Mouse (Mus musculus): ENCODE measurements at regions not wholly inside any gene's neighbourhood (a gene's known extent, or its start where the extent isn't known, plus 50 kb on each side); places are given as distances from the start of the nearest gene placed in this dataset.
A peak's percentile ranks its signal among the peaks of the same experiment; 100 is the strongest.
"Not testable (repeated sequence)": the region's sequence is repeated elsewhere in the genome, so short reads cannot be mapped to it uniquely, and the experiment has no call there.

DNA sequence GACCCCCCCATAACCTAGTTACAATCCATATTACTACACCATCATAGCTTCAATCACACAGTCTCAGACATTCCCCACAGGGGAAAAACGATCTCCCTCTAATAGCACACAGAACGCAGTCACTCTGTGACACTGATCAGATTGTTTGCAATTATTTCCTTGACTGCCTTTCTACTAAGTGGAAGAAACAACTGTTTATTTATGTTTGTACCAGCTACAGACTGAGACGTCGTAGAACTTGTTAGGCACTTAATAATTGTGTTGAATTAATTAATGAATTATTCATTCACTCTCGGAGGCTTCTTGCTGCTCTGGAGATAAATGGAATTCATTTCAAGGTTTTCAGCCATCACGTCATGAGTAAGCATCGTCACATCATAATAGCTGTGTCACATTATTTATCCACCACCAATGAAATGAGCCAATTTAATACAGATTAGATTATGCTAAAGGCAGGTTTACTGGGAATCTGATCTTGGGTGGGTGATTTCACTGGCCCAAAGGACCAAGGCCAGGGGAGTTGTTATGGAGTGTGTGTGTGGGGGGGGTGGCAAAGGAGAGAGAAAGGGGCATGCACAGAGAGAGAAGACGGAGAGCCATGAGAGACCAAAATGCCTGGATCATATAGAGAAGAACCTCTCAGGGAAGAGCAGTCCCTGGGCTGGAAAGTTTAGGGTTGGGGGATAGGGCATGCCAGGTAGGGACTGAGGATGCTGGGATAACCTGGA lies 355.7 kb upstream of the Zwint start:
- DNase-seq (ENCODE audit: low read depth, low spot score), result no peak

DNA sequence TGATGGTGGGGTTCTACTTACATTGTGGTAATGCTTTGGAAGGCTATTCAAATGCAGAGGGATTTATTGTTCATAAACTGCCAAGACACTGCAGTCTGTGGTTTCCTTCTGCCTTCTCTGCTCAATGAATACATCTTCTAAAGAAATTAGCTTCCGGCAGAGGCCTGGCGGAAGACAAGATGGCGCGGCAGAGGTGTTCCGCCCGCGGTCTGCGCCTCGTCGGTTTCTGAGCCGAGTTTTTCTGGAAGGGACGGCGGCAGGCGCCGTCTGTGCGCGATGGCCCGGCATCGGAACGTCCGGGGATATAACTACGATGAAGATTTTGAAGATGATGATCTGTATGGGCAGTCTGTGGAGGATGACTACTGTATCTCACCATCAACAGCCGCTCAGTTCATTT lies 345.6 kb upstream of the Zwint start:
- not testable (repeated sequence) for DNase-seq (ENCODE audit: low read depth, low spot score)

DNA sequence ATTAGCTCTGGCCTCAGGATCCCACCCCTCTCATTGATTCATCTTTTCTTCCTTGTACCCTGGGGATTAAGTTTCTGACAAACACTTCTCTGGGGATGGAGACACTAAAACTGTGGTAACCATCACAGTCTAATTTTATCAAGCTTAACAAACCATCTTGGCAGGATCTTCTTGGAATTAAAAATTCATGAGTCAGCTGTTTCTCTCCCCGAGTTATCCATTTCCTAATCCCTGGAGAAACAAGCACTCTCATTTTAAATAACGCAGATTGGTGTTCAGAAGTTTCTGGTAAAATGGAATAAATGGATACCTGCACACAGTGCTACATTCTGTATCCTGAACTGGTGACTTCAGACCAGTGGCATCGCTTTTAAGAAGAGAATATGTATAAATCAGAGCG lies 336.3 kb upstream of the Zwint start:
- DNase-seq (ENCODE audit: low read depth, low spot score), result no peak

DNA sequence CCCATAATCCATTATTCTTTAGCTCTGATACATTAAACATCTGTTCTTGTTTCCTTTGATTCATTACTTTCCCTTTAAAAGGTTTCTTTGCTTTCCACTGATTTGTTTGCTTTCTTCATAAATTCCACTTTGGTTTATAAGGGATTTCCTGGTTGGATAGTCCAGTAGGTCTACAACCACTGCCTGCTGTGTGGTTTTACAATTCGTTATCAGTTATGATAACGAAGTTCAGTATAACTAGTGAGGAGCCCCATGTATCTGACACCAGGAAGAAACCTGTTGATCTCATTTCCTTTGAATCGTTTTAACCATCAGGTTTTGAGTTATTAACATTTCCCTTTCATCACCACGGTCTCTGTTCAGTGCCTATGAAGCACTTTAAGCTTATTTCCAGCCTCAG lies 334.3 kb upstream of the Zwint start:
- no peak for DNase-seq (ENCODE audit: low read depth, low spot score)

DNA sequence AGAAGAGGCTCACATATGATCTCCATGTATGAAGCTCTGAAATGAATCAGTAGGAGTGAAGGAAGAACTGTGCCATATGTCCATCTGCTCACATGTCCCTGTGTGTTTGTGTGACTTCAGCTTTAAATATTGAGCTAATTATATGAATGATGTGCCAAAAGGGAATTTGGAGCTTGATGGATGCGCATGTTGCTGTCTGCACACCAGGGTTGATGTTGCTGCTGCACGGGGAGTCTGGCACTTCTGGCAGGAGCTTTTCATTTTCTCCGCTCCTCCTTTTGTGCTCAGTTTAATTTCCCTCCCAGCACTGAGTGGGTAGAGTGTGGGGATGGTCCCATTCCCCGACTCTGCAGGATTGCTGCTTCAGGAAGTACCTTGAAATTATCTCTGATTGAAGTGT lies 328.0 kb upstream of the Zwint start:
- no peak for DNase-seq (ENCODE audit: low read depth, low spot score)

DNA sequence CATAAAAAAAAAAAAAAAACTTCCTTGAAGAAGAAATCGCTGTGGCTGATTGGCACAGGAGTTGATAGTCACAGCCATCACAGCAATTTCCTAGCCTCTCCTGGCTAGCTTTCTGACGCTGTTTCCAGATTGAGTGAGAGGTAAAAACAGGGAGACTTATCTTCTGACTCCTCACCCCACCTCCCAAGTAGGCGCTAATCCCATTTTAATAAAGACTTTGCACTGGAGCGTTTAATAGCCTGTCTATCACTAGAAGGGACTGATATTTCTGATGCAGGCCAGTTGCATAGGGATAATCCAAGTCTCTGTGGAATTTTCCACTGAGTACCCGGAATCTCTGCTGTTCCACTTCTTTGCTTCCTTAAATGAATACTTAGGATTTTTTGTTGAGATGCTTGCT lies 307.4 kb upstream of the Zwint start:
- no peak for DNase-seq (ENCODE audit: low read depth, low spot score)

DNA sequence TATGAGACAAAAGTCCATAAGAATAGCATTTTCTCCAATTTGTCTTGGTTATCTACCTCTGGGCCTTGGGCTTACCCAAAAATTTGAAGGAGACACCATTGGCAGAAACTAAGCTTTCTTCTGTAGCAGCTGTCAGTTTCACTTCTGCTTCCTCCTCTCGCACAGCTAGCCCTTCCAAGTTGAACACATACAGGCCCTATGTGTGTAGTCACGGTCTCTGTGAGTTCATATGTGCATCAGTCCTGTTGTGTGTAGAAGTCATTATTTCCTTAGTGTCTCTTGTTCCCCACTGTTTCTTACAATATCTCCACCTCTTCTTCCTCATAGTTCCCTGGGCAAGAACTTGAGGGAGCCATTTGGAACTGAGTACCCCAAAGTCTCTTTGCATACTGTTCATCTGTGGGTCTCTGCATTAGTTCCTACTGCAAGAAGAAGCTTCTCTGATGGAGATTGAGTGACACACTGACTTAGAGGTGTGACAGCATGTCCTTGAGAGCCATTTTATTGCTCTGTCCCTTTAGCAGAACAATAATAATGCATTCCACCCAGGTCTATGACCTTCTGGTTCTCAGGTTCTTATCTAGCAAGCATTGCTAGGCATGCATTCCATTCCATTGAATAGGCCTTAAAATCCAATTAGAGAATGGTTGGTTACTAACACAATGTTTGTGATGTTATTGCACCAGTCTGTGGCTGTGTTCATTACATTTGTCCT lies 306.5 kb upstream of the Zwint start:
- no peak for DNase-seq (ENCODE audit: low read depth, low spot score)

DNA sequence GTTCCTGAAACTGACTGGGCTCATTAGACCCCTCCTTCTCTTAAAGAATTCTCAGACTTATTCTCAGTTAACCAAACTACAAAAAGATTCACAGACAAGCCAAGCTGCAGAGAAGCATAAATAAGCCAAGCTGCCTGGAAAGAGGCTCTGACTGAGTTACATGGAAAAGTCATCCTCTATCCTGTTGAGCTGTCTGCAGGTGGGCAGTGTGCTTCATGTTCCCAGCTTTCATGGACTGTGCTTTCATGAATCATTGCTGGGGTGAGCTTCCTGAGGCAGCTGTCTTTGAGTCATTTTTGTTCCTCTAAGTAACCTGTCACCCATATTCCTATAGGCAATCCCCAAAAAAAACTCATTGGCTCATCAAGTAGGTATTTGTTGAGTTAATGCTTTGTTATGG lies 301.8 kb upstream of the Zwint start:
- DNase-seq (ENCODE audit: low read depth, low spot score), result no peak

DNA sequence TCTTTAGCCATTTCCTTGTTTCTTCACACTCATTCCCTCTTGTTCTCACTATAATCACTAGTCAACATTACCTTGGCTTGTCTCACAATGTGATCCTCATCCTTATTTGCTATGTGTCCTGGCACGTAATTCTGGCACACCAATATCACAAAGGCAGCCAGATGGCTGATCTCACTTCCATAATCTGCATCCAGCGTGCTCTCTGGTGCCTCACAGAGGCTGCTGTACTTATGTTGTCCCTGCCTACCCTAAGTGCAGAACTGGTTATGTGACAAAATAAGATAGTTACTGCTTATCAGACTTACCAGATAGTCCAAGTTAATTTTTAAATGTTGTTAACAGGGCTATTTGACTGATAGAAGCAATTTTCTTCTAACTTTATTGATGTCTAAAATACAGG lies 301.1 kb upstream of the Zwint start:
- no peak for DNase-seq (ENCODE audit: low read depth, low spot score)

DNA sequence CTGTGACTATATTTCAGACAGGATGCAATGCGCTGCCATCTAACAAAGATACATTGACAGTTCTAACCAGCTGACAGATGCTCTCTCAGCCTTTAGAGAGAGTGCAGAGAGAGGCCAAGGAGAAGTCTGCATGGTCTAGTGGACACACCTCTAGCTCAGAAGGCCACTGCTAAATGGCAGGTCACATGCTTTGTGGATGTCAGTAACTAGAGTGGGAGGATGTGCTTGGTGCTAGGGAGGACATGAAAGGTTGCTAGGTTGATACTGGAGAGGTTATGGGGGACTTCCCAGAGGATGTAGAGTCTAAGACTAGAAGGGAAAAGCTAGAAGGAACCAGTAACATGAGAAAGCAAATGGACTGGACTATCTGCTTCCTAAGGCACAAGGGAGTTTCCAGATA lies 271.3 kb upstream of the Zwint start:
- no peak for DNase-seq (ENCODE audit: low read depth, low spot score)

DNA sequence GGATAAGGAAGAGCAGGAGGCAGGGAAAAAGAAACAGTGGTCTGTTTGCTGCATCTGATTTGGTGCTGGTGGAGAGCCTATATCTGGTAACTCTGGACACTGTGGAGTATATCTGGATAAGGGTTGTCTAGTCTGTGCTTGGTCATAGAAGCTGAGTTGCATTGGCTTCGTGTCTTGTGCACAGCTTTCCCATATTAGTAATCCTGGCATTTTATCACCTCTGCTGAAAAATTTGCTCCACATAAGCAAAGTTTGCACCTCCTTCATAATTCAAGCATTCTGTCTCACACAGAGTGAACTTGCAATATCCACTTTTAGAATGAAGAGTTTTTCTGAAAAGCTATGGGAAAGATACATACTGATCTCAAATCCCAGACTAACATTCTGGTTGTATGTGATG lies 269.8 kb upstream of the Zwint start:
- DNase-seq (ENCODE audit: low read depth, low spot score), result no peak

DNA sequence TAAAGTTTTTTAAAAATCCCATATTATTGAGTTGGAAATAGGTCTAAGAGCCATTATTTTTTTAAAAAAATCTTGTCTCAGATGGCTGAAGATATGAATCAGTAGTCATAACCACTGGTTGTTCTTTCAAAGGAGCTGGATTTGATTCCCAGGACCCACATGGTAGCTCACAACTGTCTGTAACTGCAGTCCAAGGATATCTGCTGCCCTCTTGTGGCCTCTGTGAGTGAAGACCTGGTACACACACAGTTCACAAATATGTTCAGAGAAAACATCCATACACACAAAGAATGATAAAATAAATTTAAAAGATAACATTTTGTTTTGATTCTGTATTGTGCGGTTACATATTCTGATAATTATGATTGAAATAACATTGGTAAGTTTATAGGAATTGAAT lies 263.2 kb upstream of the Zwint start:
- no peak for DNase-seq (ENCODE audit: low read depth, low spot score)

DNA sequence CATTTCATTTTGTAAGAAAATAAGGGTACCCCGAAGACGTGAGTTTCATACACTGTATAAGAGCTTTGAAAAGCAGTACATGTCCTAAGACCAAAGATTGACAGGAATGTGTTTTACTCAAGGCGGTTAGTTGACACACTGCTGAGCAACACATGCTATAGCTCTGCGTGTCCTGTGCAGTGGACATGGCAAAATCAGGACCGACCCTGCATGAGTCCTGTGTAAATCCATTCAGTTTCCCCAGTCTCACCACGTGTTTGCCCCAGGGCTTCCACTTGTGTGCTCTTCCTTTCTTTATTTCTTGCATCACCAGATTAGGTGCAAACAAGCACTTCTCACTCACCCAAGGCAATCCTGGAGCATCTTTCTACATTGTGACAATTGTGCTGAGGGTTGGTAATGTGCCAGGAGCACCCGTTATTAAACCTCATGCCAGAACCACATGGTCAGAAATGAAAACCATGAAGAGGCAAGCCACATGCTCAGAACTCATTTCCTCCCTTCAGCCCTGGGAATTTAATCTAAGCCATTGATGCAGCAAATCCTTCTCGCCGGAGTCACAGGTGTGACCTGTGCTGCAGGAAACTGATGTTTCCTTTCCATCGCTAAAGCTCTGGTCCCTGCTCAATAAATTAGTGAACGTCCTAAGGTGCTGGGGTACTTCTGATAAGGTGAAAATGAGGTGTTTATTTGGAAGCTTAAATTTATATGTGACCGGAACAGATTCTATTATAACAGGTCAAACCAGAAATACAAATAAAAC lies 261.2 kb upstream of the Zwint start:
- peak; percentile 18 for DNase-seq (ENCODE audit: low read depth, low spot score)

DNA sequence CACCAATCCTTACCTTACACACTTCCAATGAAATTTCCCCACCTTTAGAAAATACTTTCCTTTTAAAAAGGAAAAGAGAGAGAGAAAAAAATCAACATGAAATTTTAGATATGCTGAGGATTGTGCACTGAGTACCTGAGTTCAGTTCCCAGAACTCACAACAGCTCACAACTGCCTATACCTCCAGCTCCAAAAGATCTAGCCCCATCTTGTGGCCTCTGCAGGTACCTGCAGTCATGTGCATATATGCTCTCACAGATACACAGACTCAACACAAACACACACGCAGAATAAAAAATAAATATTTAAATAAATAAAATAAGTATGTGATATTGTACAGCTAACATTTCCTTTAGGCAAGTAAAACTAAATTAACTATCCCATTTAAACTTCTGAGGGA lies 260.3 kb upstream of the Zwint start:
- no peak for DNase-seq (ENCODE audit: low read depth, low spot score)

DNA sequence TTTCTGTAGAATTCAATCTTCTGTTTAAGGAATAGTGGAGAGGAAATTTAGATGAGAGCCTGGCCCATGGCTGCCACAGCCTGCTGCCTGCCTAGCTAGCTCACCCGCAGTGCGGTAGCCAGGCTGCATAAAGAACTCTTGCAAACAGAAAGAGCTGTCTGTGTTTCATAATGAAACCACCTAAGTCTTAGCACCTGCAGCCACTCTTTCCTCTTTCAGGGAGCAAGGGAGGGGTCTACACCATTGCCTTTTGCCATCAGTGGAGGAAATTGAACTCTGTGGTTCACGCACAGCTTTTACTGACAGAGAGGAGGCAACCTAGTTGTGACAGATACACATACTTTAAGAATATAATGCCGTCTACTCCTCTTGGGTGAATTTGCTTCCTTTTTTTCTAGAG lies 251.4 kb upstream of the Zwint start:
- DNase-seq (ENCODE audit: low read depth, low spot score), result no peak

DNA sequence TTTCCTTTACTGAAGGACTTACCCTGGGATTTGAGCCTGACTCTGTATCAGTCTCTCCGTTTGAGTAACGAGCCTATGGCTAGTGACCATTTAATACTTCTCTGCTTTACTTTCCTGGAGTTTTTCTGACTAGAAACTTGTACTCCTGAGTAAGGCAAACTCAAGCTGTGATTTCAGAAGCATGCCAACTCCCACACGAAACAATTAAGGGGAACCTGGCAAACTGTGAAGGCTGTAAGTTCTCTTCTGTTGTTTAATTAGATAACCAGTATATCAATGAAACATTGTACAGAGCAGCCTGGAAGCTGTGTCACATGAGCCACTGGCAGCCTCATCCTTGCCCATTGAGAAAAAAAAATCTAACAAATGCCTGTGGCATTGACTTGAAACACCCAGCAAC lies 244.3 kb upstream of the Zwint start:
- no peak for DNase-seq (ENCODE audit: low read depth, low spot score)

DNA sequence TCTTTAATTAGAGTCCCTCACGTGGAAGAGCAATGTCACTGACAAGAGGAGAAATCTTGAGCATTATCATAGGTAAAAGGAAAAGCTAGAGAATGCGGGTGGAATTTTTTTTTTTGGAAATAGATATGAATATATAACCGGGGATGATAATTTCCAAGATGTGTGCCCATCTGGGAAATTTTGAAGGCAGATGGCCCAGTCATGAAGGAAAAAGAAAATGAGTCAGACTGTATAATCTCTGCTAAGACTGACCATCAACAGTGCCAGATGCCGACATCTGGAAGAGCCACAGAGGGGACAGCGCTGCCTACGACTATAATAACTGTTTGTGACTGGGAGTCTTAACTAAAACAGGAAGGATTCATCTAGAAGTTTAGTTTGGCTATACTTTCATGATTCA lies 243.0 kb upstream of the Zwint start:
- no peak for DNase-seq (ENCODE audit: low read depth, low spot score)

DNA sequence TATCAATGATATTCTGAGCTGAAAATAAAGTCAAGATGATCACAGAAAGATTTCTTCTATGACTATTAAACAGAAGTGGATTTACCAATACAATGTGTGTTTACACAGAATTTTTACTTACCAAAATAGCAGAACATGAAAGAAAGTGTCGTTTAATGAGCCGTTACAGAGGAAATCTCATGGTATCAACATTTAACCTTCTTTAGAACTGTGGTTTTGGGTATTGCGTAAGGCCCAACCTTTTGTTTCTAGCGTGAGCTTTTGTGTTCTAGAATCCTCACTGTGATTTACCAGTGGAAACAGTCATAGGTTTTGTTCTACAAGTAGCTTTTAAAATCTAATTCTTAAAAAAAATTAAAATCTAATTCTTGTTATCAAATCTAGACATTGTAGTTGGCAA lies 200.0 kb upstream of the Zwint start:
- DNase-seq (ENCODE audit: low read depth, low spot score), result no peak

DNA sequence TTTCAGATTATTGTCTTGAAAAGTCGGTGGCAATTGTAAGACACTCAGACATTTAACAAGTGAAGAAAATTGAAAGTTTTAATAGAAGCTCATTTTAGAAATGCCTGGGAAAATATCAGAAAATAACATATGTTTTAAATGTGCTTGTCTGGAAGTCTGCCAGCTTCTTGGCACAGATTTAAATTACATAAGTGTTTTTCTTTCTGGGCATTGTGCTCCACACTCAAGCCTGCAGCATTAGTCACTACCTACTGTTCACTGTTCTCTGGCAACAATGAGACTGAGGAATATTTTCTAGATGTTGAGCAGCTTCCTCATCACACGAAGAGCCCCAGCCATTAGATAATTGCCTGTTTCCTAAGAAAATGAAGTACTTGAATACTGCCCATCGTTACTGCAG lies 170.3 kb upstream of the Zwint start:
- DNase-seq (ENCODE audit: low read depth, low spot score), result no peak

DNA sequence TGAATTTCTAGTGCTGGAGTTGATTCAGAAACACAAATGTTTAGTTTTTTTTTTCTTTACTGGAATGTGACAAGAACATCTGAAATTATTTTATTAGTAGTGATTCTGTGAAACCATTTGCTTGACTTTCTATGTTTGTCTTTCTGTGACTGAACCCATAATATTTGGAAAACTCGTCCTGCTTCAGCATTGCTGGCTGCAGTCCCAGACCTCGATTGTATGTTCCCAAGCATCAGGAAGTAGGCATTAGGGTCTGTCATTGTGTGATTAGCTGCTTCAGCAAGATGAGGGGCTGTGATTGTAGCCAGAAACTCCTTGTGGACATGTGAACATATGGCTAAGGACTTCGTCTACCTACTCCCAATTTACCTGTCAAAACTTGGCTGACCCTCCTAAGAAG lies 122.2 kb upstream of the Zwint start:
- DNase-seq (ENCODE audit: low read depth, low spot score), result no peak

DNA sequence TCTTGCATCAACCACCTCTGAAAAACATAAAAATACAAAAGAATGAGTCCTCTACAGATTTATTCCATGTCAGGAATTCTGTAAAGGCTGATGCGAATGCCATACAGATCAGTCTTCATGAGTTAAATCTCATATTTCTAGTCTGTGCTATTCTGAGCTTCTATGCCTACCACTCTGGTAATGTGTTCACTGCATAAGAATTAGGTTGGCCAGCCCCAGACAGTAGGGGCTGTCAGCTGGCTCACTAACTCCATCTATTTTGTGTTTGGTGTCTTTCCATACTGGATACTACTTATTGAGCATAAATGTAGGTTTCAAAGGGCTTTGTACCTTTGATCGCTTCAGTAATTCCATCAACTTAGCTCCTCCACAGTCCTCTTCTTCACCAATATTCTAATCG lies 121.2 kb upstream of the Zwint start:
- no peak for DNase-seq (ENCODE audit: low read depth, low spot score)

DNA sequence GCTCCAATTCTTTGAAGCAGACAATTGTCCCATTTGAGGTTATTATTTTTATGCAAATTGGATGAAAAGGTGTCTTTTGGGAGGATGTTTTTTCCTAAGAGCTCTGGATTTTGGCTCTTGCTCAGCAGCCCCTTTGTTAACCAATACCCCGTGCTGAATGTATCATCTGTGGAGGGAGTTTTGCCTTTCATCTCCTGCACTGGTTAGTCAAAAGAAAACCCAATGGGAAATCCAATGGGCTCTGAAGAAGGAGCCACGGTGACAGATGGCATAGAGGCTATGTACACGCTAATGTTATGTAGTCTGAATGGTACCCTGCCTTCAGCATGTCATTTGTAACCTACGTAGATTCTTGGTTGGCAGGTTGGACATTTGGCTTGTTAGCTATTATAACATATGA lies 120.8 kb upstream of the Zwint start:
- no peak for DNase-seq (ENCODE audit: low read depth, low spot score)

DNA sequence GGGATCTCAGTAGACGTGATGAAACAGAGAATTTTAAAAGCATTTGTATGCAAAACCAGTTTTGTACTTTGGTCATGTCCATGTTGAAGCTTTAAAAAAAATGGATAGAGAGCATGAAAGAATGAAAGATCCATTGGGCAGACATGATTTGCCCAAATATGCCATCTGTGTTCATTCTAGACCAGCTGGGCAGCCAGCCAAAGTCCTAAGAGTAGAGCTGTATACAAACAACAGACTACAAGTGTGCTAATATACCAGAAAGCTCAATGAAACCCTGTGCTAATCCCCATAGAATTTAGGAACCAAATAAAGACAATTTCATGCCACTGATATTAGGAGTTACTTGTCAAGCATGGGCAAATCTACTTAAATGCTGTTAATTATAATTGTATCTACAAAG lies 105.1 kb upstream of the Zwint start:
- no peak for DNase-seq (ENCODE audit: low read depth, low spot score)
